Mouse (Mus musculus) duodenum, adult 2 months (tissue): ENCODE data around the gene Aldh4a1. TPM values are rescaled to one million over a fixed set of nuclear protein-coding genes. Genes with fewer than 3 reads are reported as not detected.

ENCODE experiments used
- polyA plus RNA-seq: library from polyadenylated mRNA; depleted of rRNA; stranded (reverse); fragments of >200 nt; gene quantifications from 2 replicates; pipeline ENCODE4 v1.2.3, GENCODE M21; 2012; ENCODE audit warnings: low replicate concordance; rRNA removed

The Aldh4a1 gene
- 30.7 and 153 TPM in 2 replicates for polyA plus RNA-seq

GRCm38 (mm10) chr4:139622373-139623282, at the start of gene Aldh4a1:
Gene Aldh4a1, plus strand, starts transcription at chr4:139622866.

GRCm38 (mm10) chr4:139602357-139603244, 20.1 kb upstream of the Aldh4a1 start, which contains the start of gene Gm21969:
Gene Gm21969, plus strand, starts transcription at chr4:139603186.

GRCm38 (mm10) chr4:139653238-139653637, 30.6 kb downstream of the Aldh4a1 start, which contains the start of gene Tas1r2:
Gene Tas1r2, plus strand, starts transcription at chr4:139653538.

Other genes with a start within 250 kb of the Aldh4a1 start
- 2.4 and 4.3 TPM in 2 replicates for gene Iffo2, start 92.3 kb upstream of the Aldh4a1 start, polyA plus RNA-seq
- gene Gm21969, start 19.7 kb upstream of the Aldh4a1 start, polyA plus RNA-seq: not detected in 2 replicates
- 0.14 and 0.39 TPM in 2 replicates for gene Tas1r2, start 30.7 kb downstream of the Aldh4a1 start, polyA plus RNA-seq
- not detected in 2 replicates for gene Pax7, start 210.7 kb downstream of the Aldh4a1 start, polyA plus RNA-seq